Mouse (Mus musculus): Measurements from ENCODE around the gene Nus1. TPM values are rescaled to one million over a fixed set of nuclear protein-coding genes. Genes with fewer than 3 reads are reported as not detected.
A peak's percentile ranks its signal among the peaks of the same experiment; 100 is the strongest.

Nus1 gene
- total and polyA plus RNA-seq, 3 experiments = 15.9 to 51.9 (median 27.9) TPM

DNA sequence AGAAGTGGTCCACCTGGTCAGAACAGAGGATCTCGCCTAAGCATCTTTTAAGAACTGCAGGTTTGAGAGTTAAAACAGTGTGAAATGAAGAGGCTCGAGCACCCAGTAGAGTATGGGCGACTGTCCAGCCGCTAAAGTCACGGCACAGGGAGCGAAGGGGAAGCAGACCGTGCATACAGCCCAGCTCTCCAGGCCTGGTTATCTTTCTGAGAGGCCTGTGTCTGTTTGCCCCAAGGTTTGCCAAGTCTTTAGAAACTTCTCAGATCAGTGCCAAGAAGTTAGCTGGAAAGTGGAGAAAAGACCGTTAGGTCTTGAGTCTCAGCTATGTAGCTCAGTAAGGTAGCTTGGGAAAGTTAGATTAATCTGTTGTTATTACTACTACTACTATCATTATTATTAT lies 17.5 kb downstream of the Nus1 start:
- no peaks in the 10 kb centered on the region for H3K9me3 ChIP-seq (replicated peaks; ENCODE audit: low read length)
- no peak for DNase-seq (ENCODE audit: extremely low read depth)
- no peak overlapping the region for H3K27ac ChIP-seq (ENCODE audit: insufficient read depth, low read depth)
- in situ Hi-C loops (cut with MboI; ENCODE audit: low pct_ligation_motif_present, low pct_unique_long_range_greater_than_20kb, low sequenced_read_pairs) = no loop called here
- no peaks in the 10 kb centered on the region for H3K27me3 ChIP-seq (replicated peaks)
- H3K36me3 ChIP-seq (replicated peaks in 1 of 2; ENCODE audit: control insufficient read depth in 1 of 2, insufficient read depth in 1 of 2, low read length in 1 of 2) = peaks cover 42 to 82% of the 10 kb centered on the region in 2 experiments
- H3K4me3 ChIP-seq (replicated peaks in 1 of 3; ENCODE audit: low read depth in 2 of 3, low read length in 2 of 3, poor library complexity in 1 of 3) = no peak overlapping the region
- H3K4me1 ChIP-seq (ENCODE audit: control insufficient read depth in 1 of 2, insufficient read depth in 2 of 2) = no peaks in the 10 kb centered on the region
- TF ChIP-seq POLR2A (IDR thresholded peaks at IDR 0.05; ENCODE audit: low read depth, low read length) (no peak), NELFE (IDR thresholded peaks at IDR 0.05; ENCODE audit: low read depth, low read length) (no peak), CTCF (conservative IDR thresholded peaks at IDR 0.05 in 1 of 2, IDR thresholded peaks at IDR 0.05 in 1 of 2; ENCODE audit: low read depth in 2 of 2, low read length in 2 of 2) (no peak), JUND (conservative IDR thresholded peaks at IDR 0.05; ENCODE audit: low read depth, low read length) (no peak), POLR2AphosphoS2 (IDR thresholded peaks at IDR 0.05; ENCODE audit: low read depth, low read length) (no peak), IRF4 (IDR thresholded peaks at IDR 0.05; ENCODE audit: low read depth, low read length) (no peak), PAX5 (IDR thresholded peaks at IDR 0.05; ENCODE audit: low read length) (no peak)
- dilution Hi-C loops (cut with MboI; ENCODE audit: extremely low pct_ligation_motif_present, extremely low pct_unique_long_range_greater_than_20kb, low sequenced_read_pairs) = no loop called here
- no peaks in the 10 kb centered on the region for H3K79me2 ChIP-seq (replicated peaks; ENCODE audit: control insufficient read depth, extremely low read depth, insufficient read depth, poor library complexity, severe bottlenecking)
- H3K9ac ChIP-seq (ENCODE audit: insufficient read depth, low read depth) = no peak overlapping the region
- H3K4me2 ChIP-seq (ENCODE audit: insufficient read depth, low read depth, poor library complexity, severe bottlenecking) = no peak overlapping the region

DNA sequence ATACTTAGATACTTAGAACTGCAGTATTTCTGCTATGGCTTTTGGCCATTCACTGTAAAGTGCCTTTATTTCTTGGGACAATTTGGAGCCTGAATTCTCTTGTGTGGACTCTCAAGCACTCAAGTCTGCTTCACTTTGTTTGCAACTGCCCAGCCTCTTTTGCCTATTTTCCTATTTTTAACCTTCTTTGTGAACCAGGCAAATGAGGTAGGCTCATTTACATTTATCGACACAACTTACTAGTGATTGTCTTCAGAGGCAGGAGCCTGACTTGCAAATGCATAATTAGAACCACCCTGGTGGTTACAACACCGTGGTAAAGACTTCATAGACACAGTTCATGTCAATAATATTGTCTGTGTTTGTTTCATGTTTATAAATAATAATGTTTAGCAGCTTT lies 43.3 kb downstream of the Nus1 start:
- Histone ChIP-seq H3K4me3 (replicated peaks in 1 of 3; ENCODE audit: low read depth in 2 of 3, low read length in 2 of 3, poor library complexity in 1 of 3) (no peak overlapping the region), H3K4me2 (ENCODE audit: insufficient read depth, low read depth, poor library complexity, severe bottlenecking) (no peak overlapping the region), H3K79me2 (replicated peaks; ENCODE audit: control insufficient read depth, extremely low read depth, insufficient read depth, poor library complexity, severe bottlenecking) (no peaks in the 10 kb centered on the region), H3K27ac (ENCODE audit: insufficient read depth, low read depth) (no peak overlapping the region), H3K9me3 (replicated peaks; ENCODE audit: low read length) (no peaks in the 10 kb centered on the region), H3K9ac (ENCODE audit: insufficient read depth, low read depth) (no peak overlapping the region), H3K4me1 (ENCODE audit: control insufficient read depth in 1 of 2, insufficient read depth in 2 of 2) (peaks cover 2 to 13% of the 10 kb centered on the region in 2 experiments; a peak in 3 of 4 replicates), H3K36me3 (replicated peaks in 1 of 2; ENCODE audit: control insufficient read depth in 1 of 2, insufficient read depth in 1 of 2, low read length in 1 of 2) (no peaks in the 10 kb centered on the region), H3K27me3 (replicated peaks) (no peaks in the 10 kb centered on the region)
- dilution Hi-C loops (cut with MboI; ENCODE audit: extremely low pct_ligation_motif_present, extremely low pct_unique_long_range_greater_than_20kb, low sequenced_read_pairs) = no loop called here
- TF ChIP-seq TCF12 (IDR thresholded peaks at IDR 0.05; ENCODE audit: low read depth, low read length) (0 out of 2 replicates have a peak, but pooled peaks have one; percentile 12), IRF4 (IDR thresholded peaks at IDR 0.05; ENCODE audit: low read depth, low read length) (no peak), MEF2A (IDR thresholded peaks at IDR 0.05; ENCODE audit: borderline replicate concordance, low read depth, low read length) (peak; percentile 70; the same call in 1 of the 2 replicates)
- DNase-seq (ENCODE audit: extremely low read depth) = peak; percentile 51
- in situ Hi-C loops (cut with MboI; ENCODE audit: low pct_ligation_motif_present, low pct_unique_long_range_greater_than_20kb, low sequenced_read_pairs) = no loop called here

DNA sequence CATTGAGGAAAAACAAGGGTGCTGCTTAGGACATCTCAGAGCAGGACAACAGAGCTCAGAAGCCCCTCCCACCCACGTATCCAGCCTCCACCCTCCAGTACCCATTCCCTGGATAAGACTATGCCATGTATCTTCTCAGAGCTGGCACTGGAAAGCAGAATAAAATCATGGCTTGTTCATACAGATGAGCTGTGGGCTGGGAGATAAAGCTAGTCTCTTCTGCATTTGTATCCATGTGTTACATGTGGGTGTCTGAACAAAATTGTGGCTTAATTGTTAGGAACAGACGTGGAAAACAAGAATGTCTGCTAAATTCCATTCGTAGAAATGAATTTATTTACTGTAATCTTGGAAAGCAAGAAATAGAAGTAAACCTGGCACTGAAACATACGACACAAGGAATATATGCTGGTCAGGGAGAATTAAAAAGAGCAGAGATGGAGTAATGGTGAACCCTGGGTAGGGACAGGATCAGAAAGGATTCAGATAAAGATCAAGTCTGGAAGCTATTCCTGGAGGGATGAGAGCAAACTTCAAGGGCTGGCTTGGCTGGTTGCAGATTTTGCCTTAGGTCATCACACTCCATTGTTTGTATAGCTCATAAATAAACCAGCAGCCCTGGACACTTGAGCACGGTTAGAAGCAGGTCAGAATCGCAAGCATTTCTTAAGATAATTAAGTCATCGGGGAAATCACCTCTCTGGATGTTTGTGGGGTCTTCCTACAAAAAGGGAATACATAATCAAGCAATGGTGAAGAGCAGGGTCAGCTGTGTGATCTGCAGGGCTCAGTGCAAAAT lies 46.8 kb downstream of the Nus1 start:
- DNase-seq (ENCODE audit: extremely low read depth) = no peak
- Histone ChIP-seq H3K9me3 (replicated peaks; ENCODE audit: low read length) (no peaks in the 10 kb centered on the region), H3K4me1 (ENCODE audit: control insufficient read depth in 1 of 2, insufficient read depth in 2 of 2) (peaks cover 2 to 13% of the 10 kb centered on the region in 2 experiments; a peak in 3 of 4 replicates), H3K79me2 (replicated peaks; ENCODE audit: control insufficient read depth, extremely low read depth, insufficient read depth, poor library complexity, severe bottlenecking) (no peaks in the 10 kb centered on the region), H3K9ac (ENCODE audit: insufficient read depth, low read depth) (no peak overlapping the region), H3K4me2 (ENCODE audit: insufficient read depth, low read depth, poor library complexity, severe bottlenecking) (no peak overlapping the region), H3K27me3 (replicated peaks) (no peaks in the 10 kb centered on the region), H3K36me3 (replicated peaks in 1 of 2; ENCODE audit: control insufficient read depth in 1 of 2, insufficient read depth in 1 of 2, low read length in 1 of 2) (no peaks in the 10 kb centered on the region), H3K27ac (ENCODE audit: insufficient read depth, low read depth) (no peak overlapping the region), H3K4me3 (replicated peaks in 1 of 3; ENCODE audit: low read depth in 2 of 3, low read length in 2 of 3, poor library complexity in 1 of 3) (no peak overlapping the region)
- no peak for TF ChIP-seq SIN3A (IDR thresholded peaks at IDR 0.05; ENCODE audit: low read length)
- no peak for TF ChIP-seq CHD2 (IDR thresholded peaks at IDR 0.05; ENCODE audit: low read length)
- TF ChIP-seq JUND (conservative IDR thresholded peaks at IDR 0.05; ENCODE audit: low read depth, low read length) = no peak
- dilution Hi-C loops (cut with MboI; ENCODE audit: extremely low pct_ligation_motif_present, extremely low pct_unique_long_range_greater_than_20kb, low sequenced_read_pairs) = no loop called here
- in situ Hi-C loops (cut with MboI; ENCODE audit: low pct_ligation_motif_present, low pct_unique_long_range_greater_than_20kb, low sequenced_read_pairs) = no loop called here
